Mouse (Mus musculus): Measurements from ENCODE around the gene Dnah6. TPM values are rescaled to one million over a fixed set of nuclear protein-coding genes. Genes with fewer than 3 reads are reported as not detected.

The Dnah6 gene
- polyA plus RNA-seq, 1 experiment from 2014 or later, result 0.06 TPM

Other genes with a start within 250 kb of the Dnah6 start
- gene Suclg1, start 26.7 kb upstream of the Dnah6 start, polyA plus RNA-seq (2016; fragmentation: Nextera tagmentation; extraction: Ambion mirVana), result 240 and 261 TPM in 2 replicates
- gene 4931417E11Rik, start 248.0 kb upstream of the Dnah6 start, polyA plus RNA-seq (2016; fragmentation: Nextera tagmentation; extraction: Ambion mirVana), result not detected in 2 replicates